Mouse (Mus musculus): ENCODE measurements around the gene Mast4. TPM values are rescaled to one million over a fixed set of nuclear protein-coding genes. Genes with fewer than 3 reads are reported as not detected.

Gene Mast4
- polyA plus RNA-seq, 1 experiment from 2014 or later = 41.0 TPM

DNA sequence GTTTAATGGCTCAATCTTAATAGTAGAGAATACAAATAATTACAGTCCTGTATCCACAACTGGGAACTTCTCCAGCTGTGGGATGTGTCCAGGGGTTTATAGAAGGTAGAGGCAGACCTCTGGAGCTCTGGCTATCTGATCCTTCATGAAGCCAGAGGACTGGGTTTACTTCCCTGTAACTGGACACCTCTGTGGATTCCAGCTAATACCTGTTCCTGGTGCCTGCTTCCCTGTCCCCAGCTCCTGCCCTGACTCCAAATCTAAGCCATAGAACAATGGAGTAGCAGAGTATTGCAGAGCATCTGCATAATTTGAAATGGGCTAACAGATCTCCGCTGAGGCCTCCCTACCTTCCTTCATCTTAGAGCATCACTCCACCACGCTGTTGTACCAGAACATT lies 398.1 kb downstream of the Mast4 start:
- Histone ChIP-seq H3K4me1 (replicated peaks) (peaks cover 19% of the 10 kb centered on the region; the same call in 1 of the 2 replicates), H3K36me3 (no peaks in the 10 kb centered on the region), H3K9ac (no peak overlapping the region), H3K4me3 (no peak overlapping the region), H3K27ac (peak overlapping the region; percentile 41), H3K27me3 (no peaks in the 10 kb centered on the region), H3K9me3 (replicated peaks) (no peaks in the 10 kb centered on the region), H3K4me2 (no peak overlapping the region)
- WGBS = 96% methylated on average over 2 of the region's 2 CpGs
- ATAC-seq (replicated peaks; ENCODE audit: insufficient number of reproducible peaks, insufficient read depth, low FRiP score, low read depth) = no peak

DNA sequence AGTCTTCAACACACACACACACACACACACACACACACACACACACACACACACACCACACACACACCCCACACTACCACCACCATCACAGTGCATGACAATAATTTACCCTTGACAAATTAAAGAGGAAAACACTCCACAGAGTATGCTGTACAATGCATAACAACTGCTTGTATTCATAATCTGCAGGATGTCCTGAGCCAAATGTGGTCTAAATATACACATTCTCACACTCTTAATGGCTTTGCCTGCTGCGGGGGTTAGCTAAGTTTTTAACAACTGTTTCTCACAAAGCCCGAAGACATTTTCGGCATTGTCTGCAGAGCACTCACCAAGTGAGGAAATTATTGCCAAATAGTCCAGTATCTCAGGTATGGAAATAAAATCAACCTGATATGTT lies 398.5 kb downstream of the Mast4 start:
- WGBS = 66% methylated on average over 3 of the region's 3 CpGs
- H3K27ac ChIP-seq = peak overlapping the region; percentile 41
- no peak for ATAC-seq (replicated peaks; ENCODE audit: insufficient number of reproducible peaks, insufficient read depth, low FRiP score, low read depth)
- H3K4me2 ChIP-seq = no peak overlapping the region
- H3K36me3 ChIP-seq = no peaks in the 10 kb centered on the region
- peaks cover 19% of the 10 kb centered on the region; the same call in 1 of the 2 replicates for H3K4me1 ChIP-seq (replicated peaks)
- no peaks in the 10 kb centered on the region for H3K27me3 ChIP-seq
- no peak overlapping the region for H3K4me3 ChIP-seq
- H3K9me3 ChIP-seq (replicated peaks) = no peaks in the 10 kb centered on the region
- H3K9ac ChIP-seq = no peak overlapping the region

DNA sequence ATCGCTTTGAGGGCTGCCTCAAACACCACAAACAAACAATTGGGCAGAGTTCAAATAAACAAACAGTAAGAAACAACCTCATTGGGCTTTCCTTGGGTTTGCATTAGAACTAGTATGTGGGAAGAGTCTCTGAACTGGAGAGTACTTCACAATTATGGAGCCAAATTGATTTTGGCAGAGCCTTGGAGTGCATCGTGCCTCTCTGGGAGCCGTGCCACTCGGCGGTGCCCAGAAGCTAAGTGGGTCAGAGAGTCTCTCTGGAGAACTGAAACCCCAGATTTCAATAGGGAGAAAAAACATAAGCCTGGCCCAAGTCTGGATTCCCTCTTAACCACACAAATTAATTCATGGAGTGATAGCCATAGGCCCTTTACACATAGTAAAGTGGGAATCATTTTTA lies 400.6 kb downstream of the Mast4 start:
- H3K4me2 ChIP-seq = no peak overlapping the region
- ATAC-seq (replicated peaks; ENCODE audit: insufficient number of reproducible peaks, insufficient read depth, low FRiP score, low read depth) = no peak
- H3K9ac ChIP-seq = no peak overlapping the region
- H3K27me3 ChIP-seq = no peaks in the 10 kb centered on the region
- peaks cover 19% of the 10 kb centered on the region; the same call in 1 of the 2 replicates for H3K4me1 ChIP-seq (replicated peaks)
- H3K4me3 ChIP-seq = no peak overlapping the region
- no peaks in the 10 kb centered on the region for H3K36me3 ChIP-seq
- no peaks in the 10 kb centered on the region for H3K9me3 ChIP-seq (replicated peaks)
- WGBS = 82% methylated on average over 5 of the region's 5 CpGs
- H3K27ac ChIP-seq = no peak overlapping the region

GRCm38 (mm10) chr13:102932434-102932833 lies 401.9 kb downstream of the Mast4 start:
- Histone ChIP-seq H3K27ac (no peak overlapping the region), H3K36me3 (no peaks in the 10 kb centered on the region), H3K4me1 (replicated peaks) (peaks cover 18% of the 10 kb centered on the region), H3K4me3 (no peak overlapping the region), H3K9me3 (replicated peaks) (no peaks in the 10 kb centered on the region), H3K9ac (no peak overlapping the region), H3K27me3 (no peaks in the 10 kb centered on the region), H3K4me2 (no peak overlapping the region)
- WGBS = 71% methylated on average over 9 of the region's 9 CpGs
- ATAC-seq (replicated peaks; ENCODE audit: insufficient number of reproducible peaks, insufficient read depth, low FRiP score, low read depth) = no peak

- no peak overlapping the region for H3K4me2 ChIP-seq
- H3K4me3 ChIP-seq = no peak overlapping the region
- H3K9me3 ChIP-seq (replicated peaks) = no peaks in the 10 kb centered on the region
- WGBS = 95% methylated on average over 1 of the region's 1 CpGs
- H3K9ac ChIP-seq = no peak overlapping the region
- H3K27ac ChIP-seq = no peak overlapping the region
- H3K36me3 ChIP-seq = no peaks in the 10 kb centered on the region
- peaks cover 18% of the 10 kb centered on the region for H3K4me1 ChIP-seq (replicated peaks)
- ATAC-seq (replicated peaks; ENCODE audit: insufficient number of reproducible peaks, insufficient read depth, low FRiP score, low read depth) = no peak
- no peaks in the 10 kb centered on the region for H3K27me3 ChIP-seq
Measured at GRCm38 (mm10) chr13:102931951-102932350, 402.3 kb downstream of the Mast4 start.

DNA sequence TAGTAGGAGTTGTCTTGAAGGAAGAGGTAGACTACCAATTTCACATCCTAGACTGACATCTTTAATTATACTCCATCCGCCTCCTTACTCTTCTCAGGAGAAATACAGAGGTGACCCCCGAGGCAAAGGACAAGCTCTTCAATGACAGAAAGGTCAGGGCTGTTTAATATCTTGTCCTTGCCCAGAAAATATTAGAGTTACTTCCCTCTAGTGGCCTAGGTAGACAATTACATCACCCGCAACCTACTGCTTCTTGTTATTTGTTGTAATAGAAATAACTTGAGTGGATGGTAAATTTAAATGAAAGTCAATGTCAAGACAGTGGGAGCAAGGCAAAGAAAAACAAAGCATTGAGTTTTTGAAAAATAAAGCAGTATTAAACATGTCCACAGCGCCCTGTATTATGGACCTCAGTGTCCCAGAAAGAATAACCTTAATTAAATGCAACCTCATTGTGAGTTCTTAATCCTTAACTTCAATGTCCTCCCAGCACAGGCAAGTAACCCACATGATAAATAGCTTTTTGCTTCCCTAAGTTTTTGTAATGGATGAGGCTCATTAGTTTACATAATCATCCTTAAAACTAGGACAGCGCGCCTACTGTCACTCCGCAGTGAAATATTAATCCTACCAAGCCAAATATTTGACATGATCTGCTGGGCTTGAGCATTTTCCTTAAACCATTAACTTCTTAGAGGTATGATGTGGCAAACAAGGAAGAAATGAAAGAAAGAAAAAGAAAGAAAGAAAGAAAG lies 408.3 kb downstream of the Mast4 start:
- peaks cover 4% of the 10 kb centered on the region for H3K4me1 ChIP-seq (replicated peaks)
- H3K4me3 ChIP-seq = no peak overlapping the region

DNA sequence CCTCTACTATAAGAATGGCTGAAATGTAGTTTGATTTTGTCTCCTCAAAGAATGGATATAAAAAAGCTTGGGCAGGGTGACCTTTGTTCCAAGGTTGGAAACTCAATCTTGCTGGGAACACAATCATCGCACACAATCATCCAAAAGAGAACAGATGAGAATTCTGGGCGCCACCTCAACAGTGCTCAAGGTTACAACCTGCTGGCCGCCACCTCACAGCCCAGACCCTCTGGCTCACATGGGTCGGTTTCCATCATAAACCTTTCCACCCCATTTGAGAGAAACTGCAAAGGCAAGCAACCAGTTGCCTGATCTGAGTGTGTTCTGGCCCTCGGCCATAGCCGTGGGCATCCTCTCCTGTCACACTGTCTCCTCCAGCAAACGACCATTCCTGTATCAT lies 414.6 kb downstream of the Mast4 start:
- no peak overlapping the region for H3K9ac ChIP-seq
- 85% methylated on average over 7 of the region's 7 CpGs for WGBS
- H3K9me3 ChIP-seq (replicated peaks) = no peaks in the 10 kb centered on the region
- no peaks in the 10 kb centered on the region for H3K27me3 ChIP-seq
- peaks cover 12% of the 10 kb centered on the region for H3K4me1 ChIP-seq (replicated peaks)
- H3K27ac ChIP-seq = no peak overlapping the region
- no peak overlapping the region for H3K4me3 ChIP-seq
- no peak for ATAC-seq (replicated peaks; ENCODE audit: insufficient number of reproducible peaks, insufficient read depth, low FRiP score, low read depth)
- H3K4me2 ChIP-seq = no peak overlapping the region
- H3K36me3 ChIP-seq = no peaks in the 10 kb centered on the region

More for the DNA sequence above, 408.3 kb downstream of the Mast4 start:
- 87% methylated on average over 7 of the region's 7 CpGs for WGBS
- no peaks in the 10 kb centered on the region for H3K36me3 ChIP-seq
- H3K27ac ChIP-seq = no peak overlapping the region
- no peak overlapping the region for H3K9ac ChIP-seq
- no peaks in the 10 kb centered on the region for H3K27me3 ChIP-seq
- no peak overlapping the region for H3K4me2 ChIP-seq
- ATAC-seq (replicated peaks; ENCODE audit: insufficient number of reproducible peaks, insufficient read depth, low FRiP score, low read depth) = no peak
- H3K9me3 ChIP-seq (replicated peaks) = no peaks in the 10 kb centered on the region

DNA sequence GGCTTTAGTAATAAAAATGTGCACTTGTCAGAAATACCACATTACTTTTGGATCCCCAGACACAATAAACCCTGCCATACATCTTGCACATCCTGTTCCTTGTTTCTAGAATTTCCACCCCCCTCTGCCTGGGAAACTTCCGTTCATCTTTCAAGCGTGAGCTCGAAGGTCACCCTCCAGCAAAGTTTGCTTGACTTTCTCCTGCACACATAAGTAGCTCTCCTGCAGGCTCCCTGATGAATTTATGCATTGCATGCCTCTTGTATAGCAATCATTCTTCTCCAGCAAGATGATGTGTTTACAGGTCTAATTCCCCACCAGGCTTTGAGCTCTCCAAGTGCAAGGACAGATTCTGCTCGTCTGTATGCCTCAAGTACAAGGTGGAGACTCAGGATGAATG lies 415.7 kb downstream of the Mast4 start:
- ATAC-seq (replicated peaks; ENCODE audit: insufficient number of reproducible peaks, insufficient read depth, low FRiP score, low read depth) = no peak
- H3K36me3 ChIP-seq = no peaks in the 10 kb centered on the region
- H3K4me3 ChIP-seq = no peak overlapping the region
- no peak overlapping the region for H3K27ac ChIP-seq
- no peaks in the 10 kb centered on the region for H3K27me3 ChIP-seq
- peaks cover 12% of the 10 kb centered on the region for H3K4me1 ChIP-seq (replicated peaks)
- WGBS = 29% methylated on average over 4 of the region's 4 CpGs
- H3K9ac ChIP-seq = no peak overlapping the region
- no peaks in the 10 kb centered on the region for H3K9me3 ChIP-seq (replicated peaks)
- H3K4me2 ChIP-seq = no peak overlapping the region

DNA sequence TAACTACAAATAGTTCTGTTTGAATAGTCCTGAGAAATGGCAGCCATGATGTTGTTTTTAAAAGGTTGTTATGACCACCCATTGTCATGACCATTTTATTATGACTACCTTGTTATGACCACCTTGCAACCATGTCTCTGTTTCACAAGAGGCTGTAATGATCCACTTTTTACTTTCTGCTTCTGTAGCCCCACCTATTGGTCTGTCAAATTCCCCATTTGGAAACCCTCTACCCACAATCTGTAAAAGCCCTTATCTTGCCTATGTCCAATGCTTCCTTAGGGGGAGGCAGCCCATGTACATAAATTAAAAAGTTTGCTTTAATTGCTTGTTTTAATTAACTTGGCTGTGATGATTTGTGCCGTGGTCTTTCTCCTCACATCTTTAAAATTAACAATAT lies 419.0 kb downstream of the Mast4 start:
- no peak for ATAC-seq (replicated peaks; ENCODE audit: insufficient number of reproducible peaks, insufficient read depth, low FRiP score, low read depth)
- Histone ChIP-seq H3K4me1 (replicated peaks) (peaks cover 12% of the 10 kb centered on the region), H3K4me2 (no peak overlapping the region), H3K4me3 (no peak overlapping the region), H3K27ac (no peak overlapping the region), H3K36me3 (no peaks in the 10 kb centered on the region), H3K27me3 (no peaks in the 10 kb centered on the region), H3K9ac (no peak overlapping the region), H3K9me3 (replicated peaks) (no peaks in the 10 kb centered on the region)
- WGBS = 82% methylated on average over 1 of the region's 1 CpGs

- H3K27me3 ChIP-seq = no peaks in the 10 kb centered on the region
- H3K4me1 ChIP-seq (replicated peaks) = peaks cover 12% of the 10 kb centered on the region
- ATAC-seq (replicated peaks; ENCODE audit: insufficient number of reproducible peaks, insufficient read depth, low FRiP score, low read depth) = no peak
- no peak overlapping the region for H3K4me2 ChIP-seq
- H3K27ac ChIP-seq = no peak overlapping the region
- no peaks in the 10 kb centered on the region for H3K9me3 ChIP-seq (replicated peaks)
- H3K9ac ChIP-seq = no peak overlapping the region
- H3K36me3 ChIP-seq = no peaks in the 10 kb centered on the region
- no peak overlapping the region for H3K4me3 ChIP-seq
Measured at GRCm38 (mm10) chr13:102914800-102915199, 419.5 kb downstream of the Mast4 start.

DNA sequence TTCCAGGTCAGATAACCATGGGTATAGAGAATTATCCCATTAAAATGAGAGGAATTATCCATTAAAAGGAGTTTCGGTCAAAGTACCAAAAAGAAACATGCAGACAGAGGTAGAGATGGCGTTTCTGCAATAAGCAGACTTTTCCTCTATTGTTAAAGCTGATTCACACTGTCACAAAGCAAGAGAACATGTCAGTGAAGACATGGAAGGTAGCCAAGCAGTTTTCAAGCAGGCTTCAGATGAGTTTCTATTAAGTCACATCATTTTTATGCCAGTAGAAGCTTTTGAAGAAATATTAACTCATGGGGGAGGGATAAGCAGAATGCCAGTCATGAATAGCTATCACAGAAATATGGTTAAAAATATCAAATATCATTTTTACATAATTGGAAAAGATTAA lies 420.4 kb downstream of the Mast4 start:
- Histone ChIP-seq H3K9me3 (replicated peaks) (no peaks in the 10 kb centered on the region), H3K4me1 (replicated peaks) (peaks cover 12% of the 10 kb centered on the region), H3K27ac (no peak overlapping the region), H3K4me2 (no peak overlapping the region), H3K27me3 (no peaks in the 10 kb centered on the region), H3K4me3 (no peak overlapping the region), H3K9ac (no peak overlapping the region), H3K36me3 (no peaks in the 10 kb centered on the region)
- WGBS = 88% methylated on average over 2 of the region's 2 CpGs
- ATAC-seq (replicated peaks; ENCODE audit: insufficient number of reproducible peaks, insufficient read depth, low FRiP score, low read depth) = no peak

DNA sequence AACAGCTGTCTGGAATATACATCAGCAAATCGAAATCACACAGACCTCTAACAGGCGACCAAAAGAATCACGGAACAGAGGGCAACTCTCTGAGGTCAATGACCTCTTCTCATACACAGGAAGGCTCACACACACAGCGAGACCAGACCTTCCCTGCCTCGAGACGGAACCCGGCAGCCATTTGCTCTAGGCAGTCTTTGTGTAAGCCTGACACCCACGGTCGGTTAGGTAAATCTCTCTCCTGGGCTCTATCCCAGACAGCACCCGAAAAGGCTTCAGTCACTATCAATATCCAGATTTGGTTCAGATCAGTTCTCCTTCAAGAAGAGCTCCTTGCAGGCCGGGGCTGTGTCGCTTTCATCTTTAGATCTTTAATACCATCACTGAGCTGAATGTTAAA lies 421.4 kb downstream of the Mast4 start:
- Histone ChIP-seq H3K9me3 (replicated peaks) (no peaks in the 10 kb centered on the region), H3K4me1 (replicated peaks) (peaks cover 7% of the 10 kb centered on the region; the same call in 1 of the 2 replicates), H3K27ac (no peak overlapping the region), H3K36me3 (no peaks in the 10 kb centered on the region), H3K9ac (no peak overlapping the region), H3K4me2 (no peak overlapping the region), H3K27me3 (no peaks in the 10 kb centered on the region), H3K4me3 (no peak overlapping the region)
- WGBS = 85% methylated on average over 12 of the region's 12 CpGs
- no peak for ATAC-seq (replicated peaks; ENCODE audit: insufficient number of reproducible peaks, insufficient read depth, low FRiP score, low read depth)
